Mouse (Mus musculus) fibroblast of lung, adult 2 months (primary cell): ENCODE measurements around the gene Nat9.

Experiments
- DNase-seq: peaks from one replicate; pipeline ENCODE4 v3.0.0-alpha.2; 2011; ENCODE audit warnings: low read depth

The Nat9 gene

DNA sequence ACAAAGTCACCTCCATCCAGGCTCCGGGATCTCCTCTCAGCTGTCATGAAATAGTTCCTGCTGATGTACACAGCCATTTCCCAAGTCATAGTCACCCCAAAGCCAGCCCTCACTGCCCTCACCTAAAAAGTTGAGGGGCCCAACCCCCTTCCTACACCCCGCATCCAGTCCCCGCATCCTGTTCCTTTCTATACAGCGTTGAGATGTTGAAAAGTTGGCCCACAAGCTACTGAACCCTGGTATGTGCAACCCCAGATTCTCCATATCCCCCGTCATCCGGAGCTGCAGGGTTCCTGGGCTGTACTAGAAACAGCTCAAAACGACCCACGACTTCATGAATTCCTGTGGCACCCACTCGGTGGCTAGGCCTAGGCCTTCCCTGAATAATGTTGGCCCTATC is 34.6 kb downstream of the Nat9 start:
- no peak for DNase-seq

DNA sequence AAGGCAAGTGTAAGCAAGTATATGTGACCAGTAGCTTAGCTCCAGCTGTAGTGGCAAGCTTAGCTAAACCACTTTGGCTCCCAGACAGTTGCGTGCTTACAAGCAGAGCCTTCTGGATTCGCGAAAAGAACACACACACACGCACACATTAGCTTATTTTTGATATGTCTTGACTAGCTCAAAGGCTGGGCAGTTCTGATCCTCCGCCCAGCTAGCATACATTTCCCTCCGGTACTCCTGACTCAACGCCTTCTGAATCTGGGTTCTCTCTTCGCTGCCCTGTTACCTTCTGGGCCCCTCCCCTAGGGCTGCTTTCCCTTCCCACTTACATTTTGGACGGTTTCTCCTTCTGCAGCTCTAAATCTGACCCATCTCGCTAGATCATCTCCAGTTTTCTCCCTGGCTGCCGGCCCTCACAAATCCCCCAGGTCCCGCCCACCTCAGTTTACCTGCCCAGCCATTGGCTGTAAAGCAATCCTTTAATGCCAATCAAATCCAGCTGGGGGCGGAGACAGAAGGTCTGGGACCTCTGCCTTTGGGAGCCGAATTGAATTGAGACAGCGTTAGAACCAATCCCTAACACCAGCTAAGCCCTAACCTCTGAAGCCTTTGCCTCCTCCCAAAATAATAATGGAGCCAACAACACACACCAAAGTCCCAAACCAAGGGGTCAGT is 35.8 kb downstream of the Nat9 start:
- no peak for DNase-seq

DNA sequence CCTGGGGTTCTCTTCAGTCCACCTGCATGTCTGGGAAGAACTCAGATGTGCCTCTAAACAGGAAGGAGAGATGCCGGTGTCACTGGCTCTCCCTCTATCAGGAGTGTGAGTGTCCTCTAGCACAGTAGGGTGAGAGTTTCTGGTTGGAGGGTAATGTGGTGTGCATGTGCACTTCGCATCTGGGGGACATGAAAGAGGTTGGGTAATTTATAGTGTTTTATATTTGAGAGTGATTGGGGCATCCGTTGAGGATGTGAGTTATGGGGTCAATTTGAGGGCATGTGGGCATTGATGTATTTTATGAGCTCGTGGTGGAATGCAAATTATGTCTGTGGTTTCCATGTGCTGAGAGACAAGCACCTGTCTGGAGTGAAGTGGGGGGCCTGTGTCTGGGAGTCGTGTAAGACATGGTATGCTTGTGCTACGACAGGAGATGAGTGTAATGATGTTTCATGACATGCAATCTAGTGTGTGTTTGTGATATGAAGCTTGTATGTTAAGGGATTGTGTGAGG is 36.9 kb downstream of the Nat9 start:
- DNase-seq: no peak

DNA sequence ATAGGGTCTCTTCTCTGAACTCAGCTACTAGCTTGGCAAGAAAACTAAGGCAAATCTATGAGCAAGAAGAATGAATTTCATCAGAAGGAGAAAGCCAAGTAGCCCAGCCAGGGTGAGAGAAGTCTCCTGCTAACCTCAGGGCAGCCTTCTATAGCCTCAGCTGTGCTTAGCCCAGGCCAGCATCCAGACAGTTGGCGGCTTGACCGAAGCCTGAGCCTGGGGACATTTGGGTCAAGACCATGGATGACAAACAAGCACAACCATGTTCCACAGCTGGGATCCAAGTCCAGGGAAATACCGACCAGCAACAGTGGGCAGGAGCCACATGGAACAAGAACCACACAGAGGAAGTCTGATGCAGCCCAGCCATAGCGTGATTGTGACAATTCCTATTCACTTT is 39.8 kb downstream of the Nat9 start:
- no peak for DNase-seq

DNA sequence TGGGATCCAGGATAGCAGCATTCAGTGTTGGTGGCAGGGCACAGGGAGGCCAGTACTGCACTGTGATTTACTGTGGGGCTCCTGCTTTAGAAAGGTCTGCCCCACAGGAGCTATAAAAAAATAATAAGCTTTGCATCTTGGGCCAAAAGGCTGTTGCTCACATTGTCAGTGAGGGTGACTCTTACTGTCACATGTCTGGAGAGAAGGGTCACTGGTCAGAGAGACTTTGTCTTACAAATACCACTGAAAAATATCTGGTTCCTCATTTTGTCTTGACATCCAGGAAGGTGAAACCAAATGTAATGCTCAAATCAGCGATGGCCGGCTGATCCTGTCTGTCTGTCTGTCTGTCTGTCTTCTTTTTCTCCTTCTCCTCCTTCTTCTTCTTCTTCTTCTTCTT is 45.7 kb downstream of the Nat9 start:
- no peak for DNase-seq

DNA sequence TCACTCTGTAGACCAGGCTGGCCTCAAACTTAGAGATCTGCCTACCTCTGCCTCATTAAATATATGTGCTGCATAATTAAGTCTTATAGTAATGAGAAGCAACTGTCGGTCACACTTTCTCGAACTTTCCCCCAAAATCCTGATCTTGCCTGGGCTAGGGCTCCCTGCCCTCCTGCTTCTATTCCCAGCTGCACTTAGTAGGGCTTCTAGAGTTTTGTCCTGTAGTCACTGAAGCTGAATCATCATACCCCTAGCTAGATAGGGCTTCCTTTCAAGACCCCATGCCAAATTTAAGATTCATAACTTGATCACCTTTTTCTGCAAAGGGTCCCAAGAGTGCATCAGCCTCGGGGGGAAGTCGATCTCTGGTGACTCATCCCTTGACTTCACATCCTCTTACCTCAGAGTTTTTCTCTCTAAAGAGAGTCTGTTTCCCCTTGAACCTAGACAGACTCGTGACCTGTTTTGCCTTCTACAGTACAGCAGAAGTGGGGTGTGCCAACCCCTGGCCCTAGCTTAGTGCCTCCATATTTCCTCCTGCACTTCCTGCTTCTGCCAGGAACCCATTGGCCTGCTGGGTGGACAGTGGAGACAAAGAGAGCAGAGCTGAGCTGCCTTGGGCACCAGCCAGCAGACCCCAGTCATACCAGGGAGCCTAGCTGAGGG is 48.9 kb downstream of the Nat9 start:
- no peak for DNase-seq

DNA sequence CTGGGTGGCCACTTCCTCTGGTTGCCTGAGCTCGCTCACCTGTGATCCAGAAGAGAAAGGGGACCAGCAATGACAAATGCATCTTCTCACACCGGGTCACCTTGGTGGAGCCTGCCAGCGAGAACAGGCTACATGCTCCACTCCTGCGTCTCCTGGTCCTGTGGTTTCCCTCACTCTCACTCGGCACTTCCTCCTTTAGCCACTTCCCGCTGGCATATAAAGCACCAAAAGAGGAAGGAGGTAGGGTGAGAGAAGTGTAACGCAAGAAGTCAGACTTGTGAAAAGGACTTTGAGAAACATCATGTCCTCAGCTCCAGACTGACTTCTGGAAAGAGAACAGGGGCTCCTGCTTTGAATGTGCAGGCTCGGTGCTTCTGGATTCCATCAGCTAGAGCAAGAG is 53.9 kb downstream of the Nat9 start, which contains the start of gene Cd300lf:
Gene Cd300lf, minus strand, starts transcription at position 193 of the 400 bp plus-strand sequence.
- no peak for DNase-seq
